Mouse (Mus musculus): ENCODE data around the gene Lamc3.
A peak's percentile ranks its signal among the peaks of the same experiment; 100 is the strongest.

Gene Lamc3

DNA sequence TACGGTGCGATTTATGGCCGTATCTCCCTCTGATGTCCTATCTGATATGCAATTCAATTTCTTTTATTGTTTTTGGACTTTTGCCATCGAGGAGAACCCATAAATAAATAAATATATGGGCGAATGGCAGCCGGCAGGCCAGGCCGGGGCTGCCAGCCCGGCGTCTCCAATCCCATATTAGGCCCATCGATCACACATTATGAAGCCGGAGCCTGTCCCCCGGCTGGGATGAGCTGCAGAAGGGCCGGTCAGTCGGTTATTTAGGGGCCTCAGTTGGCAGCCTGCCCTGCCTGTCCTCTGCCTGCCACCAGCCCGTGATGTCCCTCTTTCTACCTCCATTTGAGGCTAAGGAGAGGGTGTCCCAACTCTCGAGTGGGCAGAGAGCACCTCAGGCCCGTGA lies 8.5 kb upstream of the Lamc3 start:
- DNase-seq (ENCODE audit: low spot score) = no peak

DNA sequence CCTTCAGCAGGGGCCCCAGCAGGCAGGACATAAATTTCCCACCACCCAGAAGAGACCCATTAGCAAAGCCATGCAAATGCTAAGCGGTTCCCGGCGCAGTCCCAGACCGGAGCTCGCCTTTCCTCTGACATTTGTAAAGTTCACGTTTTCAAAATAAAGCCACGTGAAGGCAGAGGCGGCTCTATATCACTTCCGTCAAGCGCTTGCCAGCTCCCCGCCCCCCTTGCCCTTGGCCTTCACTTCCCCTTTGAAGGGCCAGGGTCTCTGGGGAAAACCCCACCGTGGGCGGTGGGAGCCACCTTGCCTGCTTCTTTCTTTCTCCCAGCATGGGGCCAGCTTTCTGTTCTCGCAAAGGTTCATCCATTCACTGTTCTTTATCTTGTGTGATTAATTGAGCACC lies 6.2 kb upstream of the Lamc3 start:
- DNase-seq (ENCODE audit: low spot score) = no peak

DNA sequence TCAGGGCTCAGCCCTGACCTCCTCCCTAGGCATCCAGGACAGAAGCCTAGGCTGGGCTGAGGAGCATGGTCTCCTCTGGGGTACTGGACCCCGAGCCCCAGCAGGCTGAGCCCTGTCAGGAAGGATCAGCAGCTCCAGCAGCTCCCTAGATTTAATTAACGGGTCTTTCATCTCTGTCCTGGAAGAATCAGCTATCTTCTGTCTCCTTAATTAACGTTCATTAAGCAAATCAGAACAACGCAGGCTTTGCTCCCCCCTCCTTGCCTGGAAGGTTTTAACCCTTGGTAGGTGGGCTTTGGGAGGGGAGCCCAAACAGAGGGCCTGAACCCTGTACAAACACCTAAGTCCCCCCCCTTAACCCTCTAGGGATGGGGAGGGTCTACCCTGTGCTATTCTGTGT lies 4.0 kb upstream of the Lamc3 start:
- no peak for DNase-seq (ENCODE audit: low spot score)

DNA sequence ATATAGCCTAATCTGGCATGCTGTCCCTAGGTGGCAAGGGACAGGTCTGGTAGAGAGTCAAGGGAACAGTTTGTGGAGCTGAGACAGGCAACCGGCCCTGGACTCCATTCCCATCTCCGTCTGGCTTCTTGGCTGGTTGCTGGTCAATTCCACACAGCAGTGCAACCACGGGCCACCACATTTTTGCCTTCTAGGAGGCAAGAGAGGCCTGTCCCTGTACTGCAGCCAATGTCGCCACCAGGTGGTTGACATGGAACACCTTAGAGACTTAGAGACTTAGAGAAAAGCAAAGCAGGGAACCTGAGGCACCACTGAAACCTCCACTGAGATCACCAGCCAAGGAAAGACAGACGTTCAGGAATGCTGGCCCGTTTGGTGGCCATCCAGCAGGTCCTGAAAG lies 2.3 kb upstream of the Lamc3 start:
- peak; percentile 45 for DNase-seq (ENCODE audit: low spot score)

DNA sequence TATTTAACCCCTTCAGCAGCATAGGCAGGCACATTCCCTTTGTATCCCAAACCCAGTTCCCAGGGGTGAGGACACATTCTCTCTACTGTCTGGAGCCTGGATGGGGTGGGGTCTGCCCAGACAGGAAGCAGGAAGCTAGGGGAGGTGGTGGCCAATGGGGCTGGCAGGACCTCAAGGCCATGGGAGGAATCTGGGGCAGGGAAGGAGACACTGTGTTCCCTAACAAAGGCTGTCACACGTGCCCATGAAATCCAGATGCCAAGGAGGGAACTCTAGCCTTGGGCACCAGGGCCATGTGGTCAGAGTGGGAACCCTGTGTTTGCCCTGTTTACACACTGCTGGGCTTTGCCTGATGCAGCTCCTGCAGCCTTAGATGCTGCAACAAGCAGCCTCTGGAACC lies 1.8 kb downstream of the Lamc3 start:
- DNase-seq (ENCODE audit: low spot score) = peak; percentile 11

DNA sequence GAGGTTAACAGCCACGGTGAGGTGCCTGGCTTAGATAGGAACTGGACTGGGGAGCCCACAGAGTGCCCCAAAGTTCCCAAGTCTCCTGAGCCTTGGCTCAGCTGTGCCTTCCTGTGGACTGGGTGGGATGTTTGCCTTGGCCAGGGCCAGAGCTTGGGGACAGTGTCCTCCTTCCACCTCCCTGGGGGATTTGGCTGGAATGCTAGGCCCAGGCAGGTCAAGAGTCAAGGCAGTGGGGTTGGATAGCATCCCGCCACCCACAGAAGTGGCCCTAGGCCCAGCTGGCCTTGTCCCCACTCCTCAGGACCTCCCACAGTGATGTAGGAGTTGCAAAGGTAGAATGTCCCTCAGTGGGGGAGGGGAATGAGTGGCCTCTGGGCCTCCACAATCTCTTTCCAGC lies 4.1 kb downstream of the Lamc3 start:
- peak; percentile 58 for DNase-seq (ENCODE audit: low spot score)

DNA sequence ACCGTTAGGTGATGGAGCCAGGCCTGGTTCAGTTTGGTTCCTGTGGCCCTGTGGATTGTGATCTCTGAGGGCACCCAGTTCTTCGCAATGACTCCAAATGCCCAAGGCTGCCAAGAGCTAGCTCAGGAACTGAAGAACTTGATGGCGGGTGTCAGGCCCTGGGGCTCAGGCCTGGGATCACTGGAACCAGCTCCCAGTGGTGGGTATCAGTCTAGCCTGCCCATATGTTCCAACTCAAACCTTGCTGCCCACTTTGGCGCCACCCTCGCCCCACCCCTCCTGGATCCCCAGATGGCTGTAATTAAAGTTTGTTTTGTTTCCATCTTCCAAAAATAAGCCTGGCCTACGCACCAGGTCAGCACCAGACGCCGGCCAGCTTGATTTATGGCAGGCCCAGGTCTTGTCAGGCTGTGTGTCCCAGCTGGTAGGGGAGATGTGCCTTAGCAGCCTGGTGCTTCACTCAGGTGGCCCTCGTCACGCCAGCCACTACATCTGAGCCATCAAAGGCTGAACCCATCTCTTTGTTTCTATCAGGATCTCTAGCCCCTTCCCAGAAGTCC lies 6.1 kb downstream of the Lamc3 start:
- no peak for DNase-seq (ENCODE audit: low spot score)

DNA sequence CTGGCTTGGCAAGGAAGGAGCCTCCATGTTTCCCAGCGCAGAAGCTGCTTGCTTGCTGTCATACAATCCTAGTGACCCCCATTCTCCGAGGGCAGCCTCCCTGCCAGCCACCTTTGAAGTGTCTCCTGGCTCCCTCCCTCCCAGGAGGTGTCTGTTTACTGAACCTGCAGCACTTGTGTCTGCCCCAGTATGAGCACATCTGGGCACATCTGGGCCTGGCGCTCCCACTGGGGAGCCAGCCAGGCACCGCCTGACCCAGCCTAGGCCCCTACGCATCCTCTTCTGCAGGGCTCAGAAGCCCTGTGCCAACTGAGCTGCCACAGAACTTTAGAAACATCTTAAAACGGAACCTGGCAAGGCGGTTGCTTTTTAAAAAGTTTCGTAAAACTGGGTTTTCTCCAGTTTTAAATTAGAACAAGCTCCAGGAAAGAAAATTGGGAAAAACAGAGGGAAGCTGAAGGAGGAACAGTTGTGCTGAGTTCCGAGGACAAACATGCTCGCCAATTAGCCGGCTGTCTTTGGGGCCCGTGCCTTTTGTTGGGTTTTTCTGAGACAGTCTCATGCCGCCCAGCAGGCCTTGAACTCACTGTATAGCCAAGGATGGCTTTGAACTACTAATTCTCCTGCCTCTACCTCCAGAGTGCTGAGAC lies 7.3 kb downstream of the Lamc3 start:
- peak; percentile 38 for DNase-seq (ENCODE audit: low spot score)

DNA sequence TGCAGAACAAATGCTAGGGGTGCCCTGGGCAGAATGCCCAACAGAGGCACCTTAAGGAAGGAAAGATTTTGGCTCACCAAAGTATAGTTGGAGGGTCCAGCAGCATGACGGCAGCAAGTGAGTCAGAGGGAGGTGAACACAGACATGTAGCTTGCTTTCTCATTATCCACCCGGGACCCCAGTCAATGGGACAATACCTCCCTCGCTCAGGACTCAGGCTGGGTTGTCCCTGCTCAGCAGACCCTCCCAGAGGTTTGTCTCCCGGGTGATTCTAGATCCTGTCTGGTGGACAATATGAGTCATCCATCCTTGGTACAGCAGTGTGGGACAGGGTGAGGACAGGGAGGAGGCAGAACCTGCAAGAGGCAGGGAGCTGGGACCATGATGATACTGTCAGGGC lies 13.8 kb downstream of the Lamc3 start:
- DNase-seq (ENCODE audit: low spot score) = no peak

DNA sequence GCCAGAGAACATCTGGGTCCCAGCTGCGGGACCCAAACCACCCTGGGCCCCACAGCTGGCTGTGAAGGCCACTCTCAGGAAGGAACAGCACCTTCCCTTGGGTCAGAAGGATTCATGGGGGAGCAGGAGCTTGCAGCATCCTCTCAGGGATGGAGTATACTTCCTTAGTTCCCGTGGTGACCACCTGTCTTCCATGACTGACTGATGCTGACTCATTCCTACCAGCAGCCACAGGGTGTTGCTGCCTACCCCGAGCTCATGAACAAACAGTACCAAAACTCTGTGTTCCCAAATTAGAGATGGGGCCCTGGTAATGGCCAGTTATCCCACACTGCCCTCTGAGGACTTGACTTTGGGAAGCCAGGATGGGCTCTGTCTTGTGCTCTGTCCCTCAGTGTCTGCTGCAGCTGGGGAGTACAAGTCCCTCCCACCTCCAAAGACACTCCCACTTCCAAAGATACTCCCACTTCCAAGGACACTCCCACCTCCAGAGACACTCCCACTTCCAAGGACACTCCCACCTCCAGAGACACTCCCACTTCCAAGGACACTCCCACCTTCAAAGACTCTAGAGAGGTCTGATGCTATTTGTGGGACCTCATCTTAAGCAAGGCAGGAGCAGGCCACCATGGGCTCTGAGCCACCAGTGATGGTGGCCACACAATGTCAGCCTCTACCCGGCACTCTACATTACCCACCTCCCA lies 14.7 kb downstream of the Lamc3 start:
- DNase-seq (ENCODE audit: low spot score) = no peak

DNA sequence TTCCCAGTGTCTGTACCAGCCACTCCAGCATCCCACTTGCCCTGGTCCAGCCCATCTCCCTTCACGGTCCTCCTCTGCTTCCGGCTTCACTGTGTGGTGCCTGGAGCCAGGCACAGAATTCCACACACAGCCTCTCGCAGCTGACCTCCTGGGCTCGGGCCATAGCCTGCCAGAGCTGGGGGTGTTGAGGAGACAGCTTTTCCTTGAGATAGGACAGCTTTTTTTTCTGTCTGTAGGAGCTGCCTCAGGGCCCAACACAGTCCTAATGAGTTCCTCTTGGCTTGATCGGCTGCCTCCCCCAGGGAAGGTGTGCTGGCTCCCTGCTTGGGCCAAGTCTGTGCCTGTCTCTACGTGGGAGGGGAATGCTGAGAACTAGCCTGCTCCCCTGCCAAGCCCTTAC lies 17.0 kb downstream of the Lamc3 start:
- no peak for DNase-seq (ENCODE audit: low spot score)

DNA sequence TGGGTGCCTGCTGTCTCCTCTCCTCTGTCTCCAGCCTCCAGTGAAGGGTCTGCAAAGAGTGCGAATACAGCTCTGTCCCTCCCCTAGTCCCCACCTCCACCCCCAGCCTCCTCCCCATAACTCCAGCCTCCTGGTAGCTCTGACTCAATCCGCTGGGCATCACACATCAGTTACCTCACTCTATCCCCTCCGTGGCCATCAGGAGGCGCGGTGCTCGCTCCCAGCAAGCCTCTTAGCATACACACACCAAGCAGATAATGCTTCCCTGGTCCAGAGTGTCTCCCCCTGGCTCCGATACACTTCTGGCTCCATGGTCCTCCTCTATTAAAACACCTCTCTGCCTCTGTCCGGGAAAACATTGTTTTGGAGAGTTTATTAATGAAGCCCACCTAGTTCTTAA lies 17.5 kb downstream of the Lamc3 start:
- DNase-seq (ENCODE audit: low spot score) = no peak

DNA sequence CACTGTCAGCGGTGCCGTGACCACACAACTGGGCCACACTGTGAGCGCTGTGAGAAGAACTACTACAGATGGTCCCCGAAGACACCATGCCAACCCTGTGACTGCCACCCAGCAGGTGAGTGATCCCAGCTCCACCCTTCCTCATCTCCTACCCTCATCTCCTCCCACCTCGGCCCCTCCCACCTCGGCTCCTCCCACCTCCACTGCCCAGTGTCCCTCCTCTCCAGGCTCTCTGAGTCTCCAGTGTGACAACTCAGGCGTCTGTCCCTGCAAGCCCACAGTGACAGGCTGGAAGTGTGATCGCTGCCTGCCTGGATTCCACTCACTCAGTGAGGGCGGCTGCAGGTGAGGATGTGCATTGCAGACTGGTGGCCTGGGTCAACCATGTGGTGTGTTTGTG lies 18.6 kb downstream of the Lamc3 start:
- no peak for DNase-seq (ENCODE audit: low spot score)

DNA sequence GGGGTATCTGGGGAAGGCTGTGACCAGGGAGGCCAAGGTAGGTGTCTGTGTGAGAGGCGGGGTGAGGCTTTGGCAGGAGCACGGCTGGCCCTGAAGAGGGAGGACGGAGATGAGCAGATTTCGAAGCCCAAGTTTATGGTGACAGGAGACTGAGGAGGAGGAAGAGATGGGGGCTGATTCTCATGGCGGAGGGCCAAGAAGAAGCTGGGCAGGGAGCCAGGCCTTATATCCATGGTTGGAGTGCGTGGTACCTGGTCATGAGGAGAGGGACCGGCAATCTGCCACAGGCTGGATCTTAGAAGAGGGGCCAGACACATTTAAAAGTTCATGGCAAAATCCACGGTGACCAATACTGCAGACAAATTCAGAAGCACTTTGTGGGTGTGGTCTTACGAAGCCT lies 19.3 kb downstream of the Lamc3 start:
- no peak for DNase-seq (ENCODE audit: low spot score)

DNA sequence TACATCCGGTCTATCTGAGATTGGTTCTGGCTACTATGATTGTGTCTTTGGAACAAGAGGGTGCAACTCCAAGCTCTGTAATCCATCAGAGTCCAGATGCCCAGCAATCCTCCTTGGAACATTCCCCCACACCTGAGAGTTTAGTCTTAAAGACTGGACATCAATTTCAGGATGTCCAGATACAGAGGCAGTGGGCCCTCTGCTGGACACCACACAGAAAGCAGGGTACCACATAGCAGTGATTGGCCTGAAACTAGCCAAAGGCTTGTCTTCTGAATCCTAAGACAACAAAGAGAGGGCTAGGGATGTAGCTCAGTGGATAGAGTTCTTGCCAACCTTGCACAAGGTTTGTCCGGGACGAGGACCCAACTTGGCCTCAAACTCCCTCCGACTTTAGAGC lies 25.5 kb downstream of the Lamc3 start:
- peak; percentile 57 for DNase-seq (ENCODE audit: low spot score)

DNA sequence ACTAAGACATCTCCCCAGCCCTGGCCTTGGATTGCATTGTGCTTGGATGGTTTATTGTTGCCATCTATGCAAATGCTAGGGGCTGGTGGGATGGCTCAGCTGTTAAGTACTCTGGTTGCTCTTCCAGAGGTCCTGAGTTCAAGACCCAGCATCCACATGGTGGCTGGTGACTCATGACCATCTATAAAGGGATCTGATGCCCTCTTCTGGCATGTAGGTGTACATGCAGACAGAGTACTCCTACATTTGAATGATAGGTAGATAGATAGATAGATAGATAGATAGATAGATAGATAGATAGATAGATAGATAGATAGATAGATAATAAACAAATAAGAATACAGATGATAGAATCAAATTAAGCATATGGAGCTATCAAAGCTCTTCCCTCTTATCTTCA lies 27.1 kb downstream of the Lamc3 start:
- peak; percentile 18 for DNase-seq (ENCODE audit: low spot score)

DNA sequence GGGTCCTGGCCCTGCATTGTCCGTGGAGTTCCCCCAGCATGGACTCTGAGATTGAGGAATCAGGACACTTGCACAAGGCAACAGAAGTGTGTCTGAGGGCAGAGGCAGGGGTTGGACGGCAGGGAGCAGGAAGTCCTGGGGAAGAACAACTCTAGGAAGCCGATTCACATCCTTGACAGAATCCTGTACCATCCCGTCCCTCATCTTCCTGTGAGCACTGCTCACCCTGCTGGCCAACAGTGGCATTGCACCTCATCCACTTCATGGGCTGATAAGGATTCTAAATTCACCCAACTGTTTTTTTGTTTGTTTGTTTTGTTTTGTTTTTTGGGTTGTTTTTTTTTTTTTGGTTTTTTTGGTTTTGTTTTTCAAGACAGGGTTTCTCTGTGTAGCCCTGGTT lies 28.0 kb downstream of the Lamc3 start:
- DNase-seq (ENCODE audit: low spot score) = peak; percentile 85

DNA sequence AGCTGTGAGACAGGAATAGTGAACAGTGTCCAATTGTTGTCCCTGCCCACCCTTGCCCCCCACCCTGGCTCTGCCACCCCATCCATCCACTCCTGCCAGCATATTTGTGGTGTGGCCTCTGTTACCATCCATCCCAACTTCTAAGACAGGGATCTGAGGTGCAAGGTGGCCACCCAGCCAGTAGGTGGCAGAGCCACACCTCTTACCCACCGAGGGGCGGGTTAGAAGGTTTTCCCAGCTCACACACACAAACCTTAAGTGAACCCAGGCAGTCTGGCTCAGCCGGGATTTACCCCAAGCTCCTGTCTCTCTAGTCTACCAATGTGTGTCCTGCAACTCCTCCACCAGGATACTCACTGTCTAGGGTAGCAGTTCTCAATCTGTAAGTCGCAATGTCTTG lies 30.5 kb downstream of the Lamc3 start:
- peak; percentile 64 for DNase-seq (ENCODE audit: low spot score)

DNA sequence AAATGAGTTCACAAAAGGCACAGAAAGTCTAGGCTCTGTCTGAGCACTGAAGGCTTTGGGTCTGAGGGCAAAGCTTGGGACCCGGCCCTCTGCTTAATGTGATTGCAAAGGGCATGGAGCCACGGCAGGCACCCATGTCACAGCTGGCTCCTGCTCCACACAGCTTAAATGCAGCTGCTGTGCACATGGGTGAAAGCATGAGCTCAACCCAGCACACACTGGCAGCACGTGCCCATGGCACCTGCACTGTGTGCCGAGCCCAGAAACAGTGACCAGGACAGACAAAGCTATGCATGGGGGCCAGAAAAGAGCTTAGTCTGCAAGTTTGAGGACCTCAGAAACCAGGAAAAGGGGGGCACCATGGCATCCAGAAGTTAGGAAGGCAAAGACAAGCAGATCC lies 36.6 kb downstream of the Lamc3 start:
- DNase-seq (ENCODE audit: low spot score) = peak; percentile 44

DNA sequence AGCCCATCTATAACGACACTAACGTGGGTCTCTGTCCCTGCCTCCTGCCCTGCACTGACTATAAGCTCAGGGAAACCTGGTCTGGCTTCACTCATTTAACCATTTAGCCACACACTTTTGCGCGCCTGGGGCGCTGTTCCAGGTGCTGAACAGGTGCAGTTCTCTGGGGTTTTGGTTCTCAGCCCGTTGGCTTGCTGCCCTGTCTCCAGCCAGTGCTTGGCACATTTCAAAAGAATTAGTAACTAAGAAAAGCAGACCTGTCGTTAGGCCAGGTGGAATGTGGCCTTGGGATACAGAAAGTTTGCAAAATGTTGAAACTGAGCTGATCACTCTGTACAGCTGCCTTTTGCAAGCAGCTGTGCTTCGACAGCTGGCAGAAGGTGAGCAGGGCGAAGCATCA lies 37.7 kb downstream of the Lamc3 start:
- no peak for DNase-seq (ENCODE audit: low spot score)

DNA sequence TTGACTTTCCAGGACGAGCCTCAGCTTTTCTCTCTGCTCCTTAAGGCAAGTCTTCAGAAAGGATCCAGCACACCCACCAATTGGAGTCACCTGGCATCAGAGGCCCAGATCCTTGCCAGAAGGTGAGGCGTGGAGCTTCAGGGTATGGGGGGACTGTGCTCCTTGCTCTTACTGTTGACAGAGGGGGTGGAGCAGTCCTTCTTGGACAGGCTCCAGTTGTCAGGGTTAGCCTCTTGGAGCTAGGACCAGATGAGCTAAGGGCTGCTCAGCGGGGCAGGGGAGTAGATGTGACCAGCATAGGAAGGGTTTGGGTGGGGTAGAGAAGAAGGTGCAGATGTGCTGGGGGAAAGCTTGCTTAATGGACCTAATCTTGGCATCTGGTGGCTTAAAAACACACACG lies 38.8 kb downstream of the Lamc3 start:
- no peak for DNase-seq (ENCODE audit: low spot score)

DNA sequence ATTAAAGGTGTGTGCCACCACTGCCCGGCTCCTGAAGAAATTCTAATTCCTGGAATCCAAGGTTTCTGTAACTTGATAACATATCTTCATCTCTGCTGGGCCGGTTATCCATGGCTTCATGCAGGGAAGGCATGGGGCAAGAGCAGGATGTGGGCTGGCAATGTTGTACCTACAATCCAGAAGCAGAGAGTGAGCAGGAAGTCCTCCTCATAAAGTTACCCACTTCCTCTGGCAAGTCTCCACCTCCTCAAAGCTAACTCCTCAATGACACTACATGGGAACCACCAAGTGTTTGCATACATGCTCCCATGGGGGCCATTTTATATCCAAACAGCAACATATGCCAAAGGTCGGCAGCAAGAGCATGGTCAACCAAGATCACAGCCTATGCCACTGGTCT lies 42.6 kb downstream of the Lamc3 start:
- no peak for DNase-seq (ENCODE audit: low spot score)

DNA sequence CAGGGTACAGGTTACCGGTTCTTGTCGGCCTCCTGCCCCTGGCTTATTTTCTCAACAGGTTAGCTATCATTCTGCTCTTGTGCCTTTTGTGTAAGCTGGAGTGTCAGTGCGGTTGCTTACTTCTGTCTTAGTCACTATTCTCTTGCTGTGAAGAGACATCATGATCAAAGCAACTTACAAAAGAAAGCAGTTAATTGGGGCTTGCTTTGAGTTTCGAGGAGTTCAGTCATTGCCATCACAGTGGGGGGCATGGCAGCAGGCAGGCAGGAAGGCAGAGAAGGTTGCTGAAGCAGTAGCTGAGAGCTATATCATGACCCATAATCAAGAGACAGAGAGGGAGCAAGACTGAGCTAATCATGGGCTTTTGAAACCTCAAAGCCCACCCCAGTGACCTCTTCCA lies 47.5 kb downstream of the Lamc3 start:
- no peak for DNase-seq (ENCODE audit: low spot score)

DNA sequence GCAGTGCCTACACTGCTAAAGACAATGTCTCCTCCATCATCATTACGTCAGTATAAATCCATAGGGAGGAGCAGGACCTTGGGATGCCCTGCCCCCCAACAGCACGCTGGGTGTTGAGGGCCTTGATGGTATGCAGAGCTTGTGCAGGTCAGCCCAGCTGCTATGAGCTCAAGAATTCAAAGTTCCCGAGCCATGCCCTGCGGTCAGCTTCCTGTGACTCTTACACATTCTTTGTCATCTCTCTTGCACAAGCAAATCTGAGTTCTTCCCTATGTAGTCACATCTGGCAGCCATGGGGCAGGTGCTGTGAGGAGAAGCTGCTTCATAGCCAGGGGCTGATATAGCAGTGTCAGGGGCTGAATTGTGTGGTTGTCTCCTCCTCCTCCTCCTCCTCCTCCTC lies 48.0 kb downstream of the Lamc3 start:
- DNase-seq (ENCODE audit: low spot score) = no peak

Measured in adipocyte (in vitro differentiated cells).